Mouse (Mus musculus) adrenal gland, adult 2 months (tissue): Measurements from ENCODE around the gene Ren1. TPM values are rescaled to one million over a fixed set of nuclear protein-coding genes. Genes with fewer than 3 reads are reported as not detected.

ENCODE experiments used
- DNase-seq: peaks from one replicate; pipeline ENCODE4 v3.0.0; 2021
- polyA plus RNA-seq: library from polyadenylated mRNA; depleted of rRNA; stranded (reverse); fragments of >200 nt; gene quantifications from 2 replicates; pipeline ENCODE4 v1.2.3, GENCODE M21; 2012
- total RNA-seq, 2 experiments: library from RNA; stranded (reverse); gene quantifications; 2 replicates each; pipeline ENCODE4 v1.2.3; 2021

The Ren1 gene
- total and polyA plus RNA-seq, 3 experiments = 4.4 to 9.2 (median 5.5) TPM

GRCm38 (mm10) chr1:133377547-133377946, 27.2 kb downstream of the Ren1 start:
- DNase-seq = no peak

GRCm38 (mm10) chr1:133379254-133379985, 29.1 kb downstream of the Ren1 start:
- no peak for DNase-seq

GRCm38 (mm10) chr1:133379986-133380320, 29.6 kb downstream of the Ren1 start:
- DNase-seq = no peak

- no peak for DNase-seq
Observed at GRCm38 (mm10) chr1:133380347-133381065, 30.2 kb downstream of the Ren1 start.

- peak; percentile 47 for DNase-seq
Observed at GRCm38 (mm10) chr1:133382008-133382407, 31.7 kb downstream of the Ren1 start.

GRCm38 (mm10) chr1:133382552-133383155, 32.3 kb downstream of the Ren1 start:
- DNase-seq = no peak

GRCm38 (mm10) chr1:133383157-133383783, 33.0 kb downstream of the Ren1 start:
- DNase-seq = no peak

GRCm38 (mm10) chr1:133385506-133385905, 35.2 kb downstream of the Ren1 start:
- DNase-seq = peak; percentile 68

GRCm38 (mm10) chr1:133386209-133386608, 35.9 kb downstream of the Ren1 start:
- no peak for DNase-seq

- no peak for DNase-seq
Observed at GRCm38 (mm10) chr1:133387539-133388268, 37.4 kb downstream of the Ren1 start.

GRCm38 (mm10) chr1:133394702-133395101, 44.4 kb downstream of the Ren1 start:
- DNase-seq = no peak

GRCm38 (mm10) chr1:133396693-133397092, 46.4 kb downstream of the Ren1 start:
- no peak for DNase-seq

GRCm38 (mm10) chr1:133397094-133397482, 46.8 kb downstream of the Ren1 start:
- DNase-seq = no peak

GRCm38 (mm10) chr1:133397483-133398237, 47.4 kb downstream of the Ren1 start:
- DNase-seq = no peak

- DNase-seq = no peak
Observed at GRCm38 (mm10) chr1:133400014-133400725, 49.9 kb downstream of the Ren1 start.

GRCm38 (mm10) chr1:133404005-133404404, 53.7 kb downstream of the Ren1 start:
- no peak for DNase-seq

GRCm38 (mm10) chr1:133406614-133407013, 56.3 kb downstream of the Ren1 start:
- DNase-seq = no peak

- no peak for DNase-seq
Observed at GRCm38 (mm10) chr1:133407436-133407835, 57.1 kb downstream of the Ren1 start.

- DNase-seq = no peak
Observed at GRCm38 (mm10) chr1:133408321-133408720, 58.0 kb downstream of the Ren1 start.

- DNase-seq = no peak
Observed at GRCm38 (mm10) chr1:133408880-133409516, 58.7 kb downstream of the Ren1 start.
